Mouse (Mus musculus): ENCODE measurements around the gene Olfr411. TPM values are rescaled to one million over a fixed set of nuclear protein-coding genes. Genes with fewer than 3 reads are reported as not detected.

The Olfr411 gene
- not detected in 2 replicates for polyA plus RNA-seq (2012; rRNA removed)

GRCm38 (mm10) chr11:74352550-74352949, at the start of gene Olfr411:
Gene Olfr411, minus strand, starts transcription at chr11:74352650.
- no peak for DNase-seq (ENCODE audit: low read depth)

GRCm38 (mm10) chr11:74402126-74402525, 49.7 kb upstream of the Olfr411 start:
- DNase-seq (ENCODE audit: low read depth): no peak

- no peak for DNase-seq (ENCODE audit: low read depth)
Measured at GRCm38 (mm10) chr11:74395583-74395982, 43.1 kb upstream of the Olfr411 start.

GRCm38 (mm10) chr11:74393489-74393888, 41.0 kb upstream of the Olfr411 start:
- DNase-seq (ENCODE audit: low read depth): no peak

- DNase-seq (ENCODE audit: low read depth): no peak
Measured at GRCm38 (mm10) chr11:74392903-74393302, 40.5 kb upstream of the Olfr411 start.

GRCm38 (mm10) chr11:74391899-74392298, 39.4 kb upstream of the Olfr411 start:
- no peak for DNase-seq (ENCODE audit: low read depth)

- no peak for DNase-seq (ENCODE audit: low read depth)
Measured at GRCm38 (mm10) chr11:74387203-74387602, 34.8 kb upstream of the Olfr411 start.

GRCm38 (mm10) chr11:74385674-74386073, 33.2 kb upstream of the Olfr411 start:
- DNase-seq (ENCODE audit: low read depth): no peak

GRCm38 (mm10) chr11:74379166-74379873, 26.9 kb upstream of the Olfr411 start:
- no peak for DNase-seq (ENCODE audit: low read depth)

- DNase-seq (ENCODE audit: low read depth): no peak
Measured at GRCm38 (mm10) chr11:74376847-74377246, 24.4 kb upstream of the Olfr411 start.

- DNase-seq (ENCODE audit: low read depth): no peak
Measured at GRCm38 (mm10) chr11:74371393-74372100, 19.1 kb upstream of the Olfr411 start.

- DNase-seq (ENCODE audit: low read depth): no peak
Measured at GRCm38 (mm10) chr11:74361769-74362168, 9.3 kb upstream of the Olfr411 start, which contains the start of gene Olfr412. Gene Olfr412, plus strand, starts transcription at chr11:74362069.

GRCm38 (mm10) chr11:74337931-74338330, 14.5 kb downstream of the Olfr411 start, which contains the start of gene Olfr410:
Gene Olfr410, minus strand, starts transcription at chr11:74338031.
- no peak for DNase-seq (ENCODE audit: low read depth)

- no peak for DNase-seq (ENCODE audit: low read depth)
Measured at GRCm38 (mm10) chr11:74328781-74329180, 23.7 kb downstream of the Olfr411 start.

- no peak for DNase-seq (ENCODE audit: low read depth)
Measured at GRCm38 (mm10) chr11:74326044-74326443, 26.4 kb downstream of the Olfr411 start.

Other genes with a start within 250 kb of the Olfr411 start
- gene Olfr401, start 238.9 kb downstream of the Olfr411 start, polyA plus RNA-seq (2012; rRNA removed): not detected in 2 replicates
- gene Olfr402, start 199.1 kb downstream of the Olfr411 start, polyA plus RNA-seq (2012; rRNA removed): not detected in 2 replicates
- not detected in 2 replicates for gene Olfr403, start 166.4 kb downstream of the Olfr411 start, polyA plus RNA-seq (2012; rRNA removed)
- not detected in 2 replicates for gene Olfr43, start 141.3 kb downstream of the Olfr411 start, polyA plus RNA-seq (2012; rRNA removed)
- gene Olfr406, start 92.8 kb downstream of the Olfr411 start, polyA plus RNA-seq (2012; rRNA removed): not detected in 2 replicates
- gene Olfr59, start 68.9 kb downstream of the Olfr411 start, polyA plus RNA-seq (2012; rRNA removed): not detected in 2 replicates
- gene Olfr410, start 14.6 kb downstream of the Olfr411 start, polyA plus RNA-seq (2012; rRNA removed): not detected in 2 replicates
- not detected in 2 replicates for gene Olfr412, start 9.4 kb upstream of the Olfr411 start, polyA plus RNA-seq (2012; rRNA removed)